Comparison of ENCODE assay signal across 13 mouse cellular contexts in the genomic region with DNA sequence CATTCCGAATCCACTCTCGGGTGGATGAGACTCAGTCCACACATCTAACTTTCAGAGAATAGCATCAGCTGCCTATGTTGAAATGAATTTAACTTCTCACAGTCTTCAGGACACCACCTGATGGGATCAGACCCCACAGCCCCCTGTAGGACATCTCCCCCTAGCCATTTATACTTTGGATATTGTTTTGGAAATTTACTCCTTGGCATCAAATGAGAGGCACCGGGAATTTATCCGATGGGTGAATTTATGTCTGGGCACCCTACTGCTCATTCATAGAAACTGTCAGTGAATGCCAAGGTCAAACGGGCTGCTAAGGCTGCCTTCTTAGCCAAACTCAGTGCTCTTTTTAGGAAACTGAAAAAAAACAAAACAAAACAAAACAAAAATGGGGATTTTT. TPM values are rescaled to one million over a fixed set of nuclear protein-coding genes. Genes with fewer than 3 reads are reported as not detected.
"Had no signal": no experiment of that assay in that cellular context is flagged by ENCODE, and none has a peak within 500 bp of the region (broad histone marks: within the 10 kb centered on the region; RNA-seq: fewer than 3 reads in every experiment).

No protein-coding gene starts in this region.

- H3K9me3 ChIP-seq: limb, embryonic 12.5 days; lung, embryonic 15.5 days; midbrain, embryonic 12.5 days; neural tube, embryonic 12.5 days had no signal

- DNase-seq: liver; liver, embryonic 13.5 days; liver, postnatal 0 days; thymus, adult 18-20 months; thymus, postnatal 25 days had no signal

- H3K4me1 ChIP-seq: limb, embryonic 12.5 days; liver, embryonic 13.5 days; lung, embryonic 15.5 days; megakaryocyte, embryonic 14.5 days; midbrain, embryonic 12.5 days had no signal

- H3K4me3 ChIP-seq: limb, embryonic 12.5 days; liver, embryonic 13.5 days; lung, embryonic 15.5 days; megakaryocyte, embryonic 14.5 days; midbrain, embryonic 12.5 days; neural tube, embryonic 12.5 days had no signal

- H3K27ac ChIP-seq: limb, embryonic 12.5 days; liver, embryonic 13.5 days; lung, embryonic 15.5 days; macrophage; midbrain, embryonic 12.5 days; neural tube, embryonic 12.5 days had no signal

- H3K9ac ChIP-seq: limb, embryonic 12.5 days; liver, embryonic 13.5 days; liver, postnatal 0 days; lung, embryonic 15.5 days; midbrain, embryonic 12.5 days; neural tube, embryonic 12.5 days had no signal

- H3K27me3 ChIP-seq: limb, embryonic 12.5 days; liver, embryonic 13.5 days; lung, embryonic 15.5 days; megakaryocyte, embryonic 14.5 days; midbrain, embryonic 12.5 days; neural tube, embryonic 12.5 days had no signal

- ATAC-seq: liver, postnatal 0 days had no signal

- H3K4me2 ChIP-seq: limb, embryonic 12.5 days; liver, embryonic 13.5 days; lung, embryonic 15.5 days; midbrain, embryonic 12.5 days; neural tube, embryonic 12.5 days had no signal

- H3K36me3 ChIP-seq: limb, embryonic 12.5 days; liver, embryonic 13.5 days; lung, embryonic 15.5 days had no signal

RNA-seq across cellular contexts. Expression of a gene that starts 27.0 kb away (rescaled TPM):
- total RNA-seq: monocyte, adult 5-6 weeks; neutrophil, adult 5-6 weeks had no signal
- polyA plus RNA-seq: liver, embryonic 13.5 days; liver, postnatal 0 days; macrophage had no signal

RNA-seq across cellular contexts. Expression of a gene that starts 45.7 kb away (rescaled TPM):
- total RNA-seq: monocyte, adult 5-6 weeks; neutrophil, adult 5-6 weeks had no signal
- polyA plus RNA-seq: liver, postnatal 0 days; macrophage had no signal
